Mouse (Mus musculus): Measurements from ENCODE around the gene Rnls.

Rnls gene

DNA sequence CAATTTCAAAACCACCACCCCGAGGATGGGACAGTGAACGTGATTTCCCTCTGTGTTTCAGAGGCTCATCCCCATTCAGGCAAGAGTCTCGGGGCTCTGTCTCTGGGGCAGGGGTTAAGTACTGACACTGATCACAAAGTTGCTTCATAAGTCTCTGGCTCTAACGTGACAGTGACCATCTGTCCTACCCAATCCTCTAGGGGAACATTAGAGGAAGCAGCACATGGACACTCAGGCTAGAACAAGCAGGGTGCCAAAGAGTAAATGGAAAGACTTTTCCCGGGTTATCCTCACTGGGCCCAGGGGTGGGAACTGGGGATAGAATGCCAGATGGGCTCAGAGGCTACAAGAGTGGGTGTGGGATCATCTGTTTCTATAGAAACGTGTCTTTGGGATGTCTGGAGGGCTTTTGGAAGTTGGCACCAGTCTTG, 282.1 kb downstream of the Rnls start:
- no peak for DNase-seq (ENCODE audit: low read depth in 2 of 2, low spot score in 2 of 2)

DNA sequence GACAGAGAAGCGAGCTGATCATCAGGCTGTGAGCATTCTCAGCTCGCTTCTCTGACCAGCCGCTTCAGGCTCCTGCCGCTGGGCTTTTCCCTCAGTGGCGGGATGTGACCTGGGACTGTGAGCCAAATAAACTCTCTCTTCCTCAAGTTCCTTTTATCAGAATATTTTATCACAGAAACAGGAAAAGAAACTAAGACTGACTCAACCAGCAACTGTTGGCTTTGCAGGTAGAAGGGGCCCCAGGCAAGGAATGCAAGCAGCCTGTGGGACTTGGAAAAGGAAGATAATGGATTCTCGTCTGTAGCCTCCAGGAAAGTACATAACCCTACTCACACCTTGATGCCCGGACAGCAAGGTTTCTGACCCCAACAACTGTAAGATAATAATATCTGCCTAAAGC, 283.0 kb downstream of the Rnls start:
- no peak for DNase-seq (ENCODE audit: low read depth in 2 of 2, low spot score in 2 of 2)

DNA sequence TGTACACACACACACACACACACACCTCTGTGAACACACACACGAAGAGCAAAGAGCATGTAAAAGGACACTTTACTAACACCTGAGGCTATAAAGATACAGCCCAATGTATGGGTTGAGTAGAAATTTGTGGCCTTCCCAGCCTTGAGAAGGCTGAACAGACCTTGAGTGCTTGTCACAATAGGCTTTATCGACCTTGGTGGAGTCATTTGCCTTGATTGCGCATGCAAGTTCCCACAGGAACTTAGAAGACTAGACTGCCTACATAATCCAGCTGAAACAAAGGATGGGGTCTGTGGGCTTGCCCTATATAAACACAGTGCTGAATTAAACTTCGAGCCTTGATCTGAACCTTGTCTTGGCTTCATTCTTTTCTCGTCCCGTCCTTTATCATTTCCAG, 288.2 kb downstream of the Rnls start:
- DNase-seq (ENCODE audit: low read depth in 2 of 2, low spot score in 2 of 2): no peak

DNA sequence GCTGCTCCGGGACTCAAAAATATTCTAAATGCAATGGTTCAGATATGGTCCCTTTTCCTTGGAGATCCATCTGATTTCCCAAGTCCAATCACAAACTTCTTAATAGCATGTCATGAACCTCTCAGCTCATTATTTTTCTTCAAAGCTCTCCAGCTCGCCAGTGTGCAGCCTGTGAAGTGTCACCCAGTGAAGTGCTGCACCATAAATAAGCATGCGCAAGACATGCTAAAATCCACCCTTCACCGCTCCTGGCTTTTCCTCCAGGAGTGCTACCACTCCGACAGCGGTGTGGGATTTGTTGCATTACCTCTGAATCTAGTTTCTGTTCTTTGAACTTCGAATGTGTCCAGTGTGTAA, 289.3 kb downstream of the Rnls start:
- DNase-seq (ENCODE audit: low read depth in 2 of 2, low spot score in 2 of 2): no peak

DNA sequence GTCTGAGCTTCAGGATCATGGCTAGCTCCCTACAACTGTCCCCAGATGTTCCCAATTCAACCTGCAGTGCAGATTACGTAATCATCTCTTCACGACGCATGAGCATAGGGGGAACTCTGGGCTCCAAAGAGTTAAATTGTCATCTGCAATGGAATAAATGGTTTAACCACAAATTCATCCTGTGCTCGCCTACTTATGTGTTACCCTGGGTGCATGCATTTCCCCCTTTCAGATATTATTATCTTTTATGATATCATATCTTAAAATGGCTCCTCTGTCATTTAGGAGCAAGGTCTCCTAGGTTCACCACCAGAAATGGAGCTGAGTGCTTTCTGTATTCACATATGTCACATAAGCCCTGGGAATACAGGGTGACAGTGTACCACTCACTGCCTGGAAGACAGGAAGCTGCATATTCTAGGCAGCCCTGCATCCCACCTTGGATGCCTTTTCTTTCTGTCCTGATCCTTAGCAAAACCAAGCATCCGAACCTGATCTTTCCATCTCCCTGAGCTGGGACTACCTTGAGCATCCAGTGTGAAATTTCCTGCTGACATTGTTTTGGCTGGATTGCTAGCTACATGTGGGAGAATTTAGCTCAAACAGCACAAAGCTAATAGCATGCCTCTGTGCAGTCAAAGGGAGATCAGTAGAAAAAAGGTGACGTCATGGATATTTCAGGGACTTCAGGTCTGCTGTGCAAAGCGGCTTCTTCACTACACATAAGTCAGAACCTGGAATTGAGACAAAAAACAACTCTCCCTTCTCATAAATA, 289.9 kb downstream of the Rnls start:
- DNase-seq (ENCODE audit: low read depth in 2 of 2, low spot score in 2 of 2): no peak

DNA sequence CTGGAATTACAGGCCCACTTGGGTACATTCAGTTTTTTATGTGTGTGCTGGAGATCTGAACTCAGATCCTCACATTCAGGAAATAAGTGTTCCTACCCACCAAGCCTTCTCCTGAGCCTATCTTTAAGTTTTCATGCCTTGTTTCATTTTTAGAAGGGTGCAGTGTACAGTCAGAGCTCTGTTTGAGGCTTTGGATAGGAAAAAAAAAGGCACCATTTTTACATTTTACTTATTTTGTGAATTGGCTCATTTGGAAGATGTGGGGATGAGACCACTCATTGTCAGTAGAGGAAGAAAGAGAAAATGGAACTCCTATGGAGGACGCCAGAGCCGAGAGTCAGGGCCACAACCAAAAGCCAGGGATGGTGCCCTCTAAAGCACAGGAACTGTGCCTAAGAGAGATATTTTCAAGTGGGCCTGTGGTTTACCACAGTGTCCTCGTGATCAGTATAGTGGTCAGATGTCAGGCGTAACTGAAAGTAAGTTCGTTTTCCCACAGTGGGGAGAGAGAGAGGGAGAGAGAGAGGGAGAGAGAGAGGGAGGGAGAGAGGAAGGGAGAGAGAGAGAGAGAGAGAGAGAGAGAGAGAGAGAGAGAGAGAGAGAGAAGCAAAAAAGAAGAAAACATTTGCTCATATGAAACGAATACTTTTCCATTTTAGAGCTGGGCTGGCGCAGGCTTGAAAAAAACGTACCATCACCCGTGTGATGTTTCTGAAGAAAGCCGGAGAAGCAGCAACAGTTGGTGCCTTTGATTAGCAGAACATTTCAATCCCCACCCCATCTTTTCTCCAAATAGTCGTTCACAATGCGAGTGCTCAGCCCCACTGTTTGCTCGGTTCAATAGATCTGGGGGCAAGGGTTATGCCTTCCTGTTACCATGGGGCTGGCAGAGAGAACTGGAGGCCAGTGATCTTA, 290.7 kb downstream of the Rnls start:
- DNase-seq (ENCODE audit: low read depth in 2 of 2, low spot score in 2 of 2): peak; percentile 66 to 80

DNA sequence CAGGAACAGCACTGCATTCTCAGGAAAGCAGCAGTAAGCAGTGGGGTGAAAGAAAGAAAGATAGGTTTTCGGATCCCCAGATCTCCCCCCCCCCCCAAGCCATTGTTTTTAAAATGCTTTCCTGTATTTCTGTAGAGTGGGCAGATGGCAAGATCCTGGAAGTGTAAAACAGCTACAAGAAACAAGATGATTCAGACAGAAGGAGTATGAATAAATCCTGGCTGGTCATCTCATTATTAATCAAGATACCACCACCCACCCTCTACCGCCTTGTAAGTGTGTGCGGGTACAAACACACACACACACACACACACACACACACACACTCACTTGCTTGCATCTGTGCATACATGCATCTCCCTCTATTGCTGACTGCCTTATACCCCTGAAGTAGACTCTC, 291.5 kb downstream of the Rnls start:
- no peak for DNase-seq (ENCODE audit: low read depth in 2 of 2, low spot score in 2 of 2)

DNA sequence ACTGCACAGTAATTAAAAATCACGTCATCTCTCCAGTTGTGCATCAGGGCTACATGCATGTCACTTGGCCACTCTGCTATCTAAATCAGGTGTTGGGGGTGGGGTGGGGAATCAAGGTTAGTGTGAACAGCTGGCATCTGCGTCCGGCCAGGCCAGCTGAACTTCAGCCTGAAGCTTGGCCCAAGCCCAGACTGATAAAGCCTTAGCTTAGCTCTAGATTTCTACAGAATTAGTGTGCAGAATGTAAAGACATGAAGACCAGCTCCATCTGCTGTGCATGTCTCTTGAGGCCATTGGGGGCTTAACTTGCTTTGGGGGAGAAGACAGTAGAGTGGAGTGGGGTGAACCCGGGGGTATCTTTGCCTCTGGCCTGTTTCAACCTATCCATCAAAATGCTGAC, 292.1 kb downstream of the Rnls start:
- DNase-seq (ENCODE audit: low read depth in 2 of 2, low spot score in 2 of 2): no peak

DNA sequence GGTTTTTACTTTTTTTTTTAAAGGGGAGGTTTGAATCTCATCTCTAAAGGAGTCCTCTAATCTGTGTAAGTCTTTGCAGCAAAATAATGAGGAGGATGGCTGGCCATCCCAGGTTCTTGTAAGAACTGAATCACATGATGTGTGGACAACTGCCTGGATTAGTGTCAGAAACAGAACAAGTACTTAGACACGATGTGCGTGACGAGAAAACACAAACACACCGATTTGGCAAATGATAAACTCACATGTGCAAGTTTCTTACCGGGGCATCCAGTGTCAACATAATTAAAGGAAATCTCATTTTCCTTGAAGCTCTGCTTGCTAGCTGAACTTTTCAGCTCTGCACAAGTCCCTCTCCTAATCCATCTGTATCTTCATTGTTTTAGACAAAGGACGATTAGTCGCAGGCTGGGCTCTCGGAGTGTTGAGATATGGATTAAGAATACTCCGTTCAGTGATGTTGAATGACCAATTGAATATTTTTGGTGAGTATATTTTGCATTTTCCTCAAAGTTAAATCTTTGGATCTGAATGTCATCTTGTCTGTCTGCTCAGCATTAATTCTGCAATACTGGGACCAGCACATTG, 292.8 kb downstream of the Rnls start:
- DNase-seq (ENCODE audit: low read depth in 2 of 2, low spot score in 2 of 2): no peak

DNA sequence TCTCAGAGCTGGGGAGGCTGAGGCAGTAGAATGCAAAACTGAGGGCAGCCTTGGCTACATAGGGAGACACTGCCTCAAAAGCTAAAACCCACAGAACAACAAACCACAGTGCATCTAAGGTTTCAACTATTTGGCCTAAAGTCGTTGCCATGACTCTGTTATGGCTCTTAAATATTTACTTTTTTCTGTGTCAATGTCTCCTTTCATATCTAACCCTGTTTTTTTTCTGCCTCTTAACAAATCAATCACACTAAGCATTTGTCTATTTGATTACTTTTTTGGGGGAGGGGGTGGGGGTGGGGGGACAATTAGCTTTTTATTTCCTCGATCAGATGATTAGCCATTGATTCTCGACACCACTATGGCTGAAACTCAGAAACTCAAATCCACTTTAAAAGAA, 294.4 kb downstream of the Rnls start:
- no peak for DNase-seq (ENCODE audit: low read depth in 2 of 2, low spot score in 2 of 2)

DNA sequence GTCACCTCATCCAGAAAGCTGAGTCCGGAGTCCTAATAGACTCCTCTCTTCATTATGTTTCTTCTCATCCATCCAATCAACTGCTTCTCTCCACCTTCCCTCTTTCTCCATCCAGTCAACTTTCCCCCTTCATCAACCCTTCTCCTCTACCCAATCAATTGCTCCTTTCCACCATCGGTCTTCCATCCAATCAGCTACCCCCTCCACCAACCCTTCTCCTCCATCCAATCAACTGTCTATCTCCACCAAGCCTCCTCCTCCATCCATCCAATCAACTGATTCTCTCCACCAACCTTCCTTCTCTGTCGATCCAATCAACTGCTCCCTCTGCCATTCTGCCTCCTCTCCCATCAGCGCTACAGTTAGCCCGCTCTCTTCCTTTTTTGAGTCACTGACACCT, 295.5 kb downstream of the Rnls start:
- DNase-seq (ENCODE audit: low read depth in 2 of 2, low spot score in 2 of 2): no peak

DNA sequence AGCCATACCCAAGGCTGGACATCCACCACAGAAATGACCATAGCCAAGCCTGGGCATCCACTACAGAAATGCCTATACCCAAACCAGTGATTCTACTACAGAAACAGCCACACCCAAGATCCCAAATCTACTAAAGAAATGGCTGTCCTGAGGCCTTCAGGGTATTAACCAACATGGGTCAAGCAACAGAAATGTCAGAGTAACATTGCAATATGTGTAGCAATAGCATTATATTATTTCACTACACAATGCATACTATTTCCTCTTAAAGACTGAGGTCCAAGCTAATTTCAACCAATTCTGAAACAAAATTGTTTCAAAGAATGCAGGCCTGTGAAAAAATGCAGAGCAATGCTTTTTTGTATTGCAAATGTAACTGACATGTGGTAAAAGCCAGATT, 299.5 kb downstream of the Rnls start:
- DNase-seq (ENCODE audit: low read depth in 2 of 2, low spot score in 2 of 2): no peak

DNA sequence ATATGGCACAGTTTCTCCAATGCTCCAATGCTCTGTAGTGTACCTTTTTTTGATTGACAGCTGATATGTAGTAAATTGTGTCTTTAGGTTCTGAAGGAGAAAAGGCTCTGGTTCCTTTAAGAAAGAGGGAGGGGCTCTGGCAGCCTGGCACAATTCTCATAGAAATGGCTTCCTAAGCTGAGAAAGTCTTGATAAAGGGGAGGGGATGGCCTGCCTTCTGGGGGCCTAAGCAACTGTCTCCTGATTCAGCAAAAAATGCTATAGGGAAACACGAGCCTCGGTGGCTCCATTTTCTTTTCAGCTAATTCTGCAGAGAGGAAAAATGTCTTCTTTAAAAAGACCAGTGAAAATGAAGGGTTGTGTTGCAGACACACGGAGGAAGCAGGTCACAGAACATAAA, 300.8 kb downstream of the Rnls start:
- DNase-seq (ENCODE audit: low read depth in 2 of 2, low spot score in 2 of 2): no peak

DNA sequence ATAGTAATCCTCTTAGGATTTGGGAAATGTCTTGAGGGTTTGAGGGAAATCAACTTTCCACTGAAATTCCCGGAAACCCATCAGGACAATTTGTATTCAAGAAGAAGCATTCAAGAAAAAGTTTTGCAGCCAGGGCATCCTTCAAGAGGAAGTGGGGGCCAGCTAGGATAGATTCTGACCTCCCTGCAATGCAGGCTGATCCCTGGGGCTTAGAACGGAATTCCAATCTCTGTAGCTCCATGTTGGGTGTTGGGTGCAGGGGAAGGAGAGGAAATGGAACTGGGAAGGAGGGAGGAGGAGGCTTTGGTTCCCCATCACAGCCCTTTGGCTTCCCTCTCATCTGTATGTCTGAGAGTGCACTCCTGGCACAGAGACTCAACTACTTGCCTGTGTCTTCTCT, 303.2 kb downstream of the Rnls start:
- no peak for DNase-seq (ENCODE audit: low read depth in 2 of 2, low spot score in 2 of 2)

DNA sequence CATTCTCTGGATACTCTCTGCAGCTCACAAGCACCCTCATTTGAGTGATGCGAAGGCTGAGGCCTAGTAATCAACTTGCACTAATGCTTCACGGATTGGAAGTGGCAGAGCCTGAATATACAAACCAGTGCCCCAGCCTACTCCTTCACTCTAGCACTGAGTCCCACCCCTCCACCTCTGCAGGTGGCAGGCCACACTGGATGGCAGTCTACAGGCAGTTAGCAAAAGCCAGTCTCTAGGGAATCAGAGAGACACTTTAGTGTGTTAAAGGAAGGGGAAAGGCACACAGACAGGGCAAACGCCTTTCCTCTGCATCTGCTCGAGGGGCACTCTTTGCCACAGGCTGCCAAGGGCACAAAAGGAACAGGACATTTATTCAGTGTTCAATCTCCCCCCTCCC, 304.1 kb downstream of the Rnls start:
- DNase-seq (ENCODE audit: low read depth in 2 of 2, low spot score in 2 of 2): no peak

Measured in CD8-positive naive resting alpha-beta T cell, adult 2 months (primary cell).